Mouse (Mus musculus) heart, adult 18-20 months (tissue): ENCODE data around the gene Krtdap. TPM values are rescaled to one million over a fixed set of nuclear protein-coding genes. Genes with fewer than 3 reads are reported as not detected.
"Not testable (repeated sequence)": the region's sequence is repeated elsewhere in the genome, so short reads cannot be mapped to it uniquely, and the experiment has no call there.

ENCODE experiments used
- DNase-seq, 2 experiments: peaks; one replicate each; pipeline ENCODE4 v3.0.0; 2021 to 2022; ENCODE audit warnings: mixed read lengths in 1 of 2
- total RNA-seq, 2 experiments: library from RNA; stranded (reverse); gene quantifications; 2 replicates each; pipeline ENCODE4 v1.2.3; 2021

Krtdap gene
- total RNA-seq, 2 experiments from 2014 or later = not detected

DNA sequence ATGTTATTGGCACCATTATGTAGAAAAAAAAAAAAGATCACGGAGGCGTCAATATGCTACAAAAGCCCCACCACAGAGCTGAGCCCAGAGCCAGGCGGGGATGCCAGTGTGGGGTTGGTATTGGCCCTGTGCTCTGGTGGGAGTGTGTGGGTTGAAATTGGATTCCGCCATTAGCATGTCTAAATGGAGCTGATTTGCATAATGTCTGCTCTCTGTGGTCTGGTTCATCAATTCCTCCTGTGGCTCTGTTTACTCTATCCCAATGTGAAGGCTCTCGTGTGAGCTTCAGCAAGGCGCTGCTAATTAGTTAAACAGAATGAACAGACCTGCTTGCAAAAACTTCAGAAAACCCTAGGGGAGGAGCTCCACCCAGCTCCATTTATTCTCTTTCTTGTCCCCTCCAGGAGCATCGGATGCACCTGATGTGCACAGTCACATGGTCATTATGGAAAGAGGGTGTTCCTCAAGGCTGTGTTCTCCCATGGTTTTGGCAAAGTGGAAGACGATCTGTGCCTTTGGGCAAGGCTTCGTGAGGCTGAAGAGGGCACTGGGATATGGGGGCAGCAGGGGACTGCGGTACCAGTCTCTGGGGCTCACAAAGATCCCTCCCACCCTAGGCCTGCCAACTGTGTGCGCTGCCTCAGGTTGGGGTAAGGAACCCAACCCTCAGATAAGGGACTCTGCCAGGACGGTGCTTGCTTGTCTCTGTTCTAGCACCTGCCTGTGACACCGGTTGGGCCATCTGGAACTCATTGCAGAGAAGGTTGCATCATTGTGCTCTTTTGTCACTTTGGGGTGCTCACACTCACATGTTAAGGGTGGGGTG lies 1.8 kb upstream of the Krtdap start:
- DNase-seq = no peak

- no peak for DNase-seq
These were observed 2.4 kb downstream of the Krtdap start for GRCm38 (mm10) chr7:30790141-30790540.

GRCm38 (mm10) chr7:30791921-30792320 lies 4.2 kb downstream of the Krtdap start:
- no peak for DNase-seq

DNA sequence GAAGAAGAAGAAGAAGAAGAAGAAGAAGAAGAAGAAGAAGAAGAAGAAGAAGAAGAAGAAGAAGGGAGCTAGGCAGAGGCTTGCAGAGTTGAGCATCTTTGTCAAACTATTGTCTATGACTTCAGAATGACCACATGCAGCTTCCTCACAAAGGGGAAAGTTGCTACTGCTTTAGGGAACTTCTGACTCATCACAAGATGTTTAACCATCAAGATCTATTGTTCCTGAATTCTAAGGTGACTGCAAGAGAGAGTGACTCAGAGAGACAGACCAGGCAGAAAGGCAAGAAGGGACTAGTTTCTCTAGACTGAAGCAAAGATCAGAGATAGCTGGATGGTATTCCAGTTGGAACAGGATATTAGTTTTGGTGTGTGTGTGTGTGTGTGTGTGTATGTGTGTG lies 7.2 kb downstream of the Krtdap start:
- DNase-seq = no peak

GRCm38 (mm10) chr7:30796790-30797189 lies 9.1 kb downstream of the Krtdap start:
- no peak for DNase-seq

GRCm38 (mm10) chr7:30800653-30801052 lies 13.0 kb downstream of the Krtdap start:
- DNase-seq = no peak

DNA sequence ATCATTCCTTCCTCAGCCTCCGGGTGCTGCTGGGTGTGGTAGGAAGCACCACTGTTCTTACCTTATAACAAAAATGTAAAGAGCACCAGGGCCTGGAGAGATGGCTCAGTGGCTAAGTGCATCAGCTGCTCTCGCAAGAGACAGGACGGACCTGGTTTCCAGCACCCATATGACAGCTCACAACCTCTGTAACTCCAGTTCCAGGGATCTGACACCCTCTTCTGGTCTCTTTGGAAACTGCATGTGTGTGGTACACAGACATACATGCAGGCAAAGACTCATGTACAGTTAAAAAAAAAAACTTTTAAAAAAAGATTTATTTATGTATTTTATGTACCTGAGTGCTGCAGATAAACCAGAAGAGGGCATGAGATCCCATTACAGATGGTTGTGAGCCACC lies 15.6 kb downstream of the Krtdap start:
- DNase-seq = no peak

DNA sequence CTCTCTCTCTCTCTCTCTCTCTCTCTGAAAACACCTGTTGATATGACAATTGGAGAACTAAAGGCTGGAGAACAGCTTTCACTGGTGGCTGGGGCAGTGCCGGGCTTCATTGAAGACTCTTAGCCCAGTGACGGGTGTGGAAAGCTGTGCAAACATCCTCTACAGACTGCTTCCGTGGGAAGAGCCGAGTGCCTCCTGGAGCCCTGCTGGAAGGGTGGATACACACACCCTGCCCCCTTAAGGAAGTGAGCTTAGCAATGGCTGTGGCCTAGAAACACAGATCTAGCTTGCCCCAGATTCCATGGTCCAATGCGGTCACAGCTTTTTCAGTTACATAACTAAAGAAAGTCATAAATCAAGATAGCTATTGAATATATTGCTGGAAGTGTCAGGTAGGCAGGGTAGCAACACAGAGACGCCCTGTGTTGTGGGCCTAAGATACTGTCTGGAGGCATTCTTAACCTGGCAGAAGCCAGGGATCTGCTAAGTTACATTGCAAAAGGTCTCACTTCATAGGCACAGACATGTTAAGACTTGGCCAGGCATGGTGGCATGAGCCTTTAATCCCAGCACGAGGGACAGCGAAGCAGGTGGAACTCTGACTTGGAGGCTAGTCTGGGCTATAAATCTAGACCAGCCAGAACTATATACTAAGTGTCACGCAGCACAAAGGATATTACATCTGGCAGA lies 16.5 kb downstream of the Krtdap start:
- DNase-seq = no peak

GRCm38 (mm10) chr7:30805924-30806323 lies 18.2 kb downstream of the Krtdap start:
- DNase-seq = peak in 1 of 2 experiments; percentile 18

DNA sequence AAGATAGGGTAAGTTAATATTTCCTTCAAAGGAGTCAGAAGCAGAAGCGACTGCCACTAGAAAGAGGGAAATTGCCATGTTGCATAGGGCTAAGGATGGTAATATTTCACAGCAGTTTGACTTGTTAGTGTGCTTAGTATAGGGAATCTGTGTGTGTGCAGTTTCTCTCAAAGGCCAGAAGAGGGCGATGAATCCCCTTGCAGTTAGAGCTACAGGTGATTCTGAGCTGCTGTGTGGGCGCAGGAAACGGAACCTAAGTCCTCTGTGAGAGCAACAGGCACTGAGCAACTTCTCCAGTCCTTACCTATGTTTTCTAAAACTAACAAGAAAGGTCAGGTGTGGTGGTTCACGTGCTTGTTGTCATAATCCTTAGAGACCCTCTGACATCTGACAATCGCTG lies 22.6 kb downstream of the Krtdap start:
- DNase-seq = no peak

GRCm38 (mm10) chr7:30811757-30812290 lies 24.1 kb downstream of the Krtdap start:
- no peak for DNase-seq

GRCm38 (mm10) chr7:30812291-30812807 lies 24.7 kb downstream of the Krtdap start:
- DNase-seq = no peak

DNA sequence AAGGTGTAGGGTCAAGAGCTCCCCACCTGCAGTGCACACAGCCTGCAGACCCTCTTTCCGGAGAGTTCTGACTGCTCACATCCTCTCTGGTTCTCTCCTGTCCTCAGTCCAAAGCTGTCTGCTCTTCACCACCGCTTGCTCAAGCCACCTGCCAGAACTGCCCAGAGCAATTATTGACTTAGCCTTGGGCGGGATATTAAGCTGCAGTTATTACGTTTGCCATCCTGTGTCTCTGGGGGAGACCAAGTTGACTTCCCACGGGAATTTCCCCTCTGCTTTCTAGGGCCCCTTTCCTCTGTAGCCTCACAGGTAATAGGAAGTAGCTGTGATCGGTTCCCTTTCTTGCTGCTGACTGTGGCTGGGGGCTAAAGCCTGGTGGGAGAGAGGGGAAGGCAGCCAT lies 32.4 kb downstream of the Krtdap start:
- DNase-seq = no peak

DNA sequence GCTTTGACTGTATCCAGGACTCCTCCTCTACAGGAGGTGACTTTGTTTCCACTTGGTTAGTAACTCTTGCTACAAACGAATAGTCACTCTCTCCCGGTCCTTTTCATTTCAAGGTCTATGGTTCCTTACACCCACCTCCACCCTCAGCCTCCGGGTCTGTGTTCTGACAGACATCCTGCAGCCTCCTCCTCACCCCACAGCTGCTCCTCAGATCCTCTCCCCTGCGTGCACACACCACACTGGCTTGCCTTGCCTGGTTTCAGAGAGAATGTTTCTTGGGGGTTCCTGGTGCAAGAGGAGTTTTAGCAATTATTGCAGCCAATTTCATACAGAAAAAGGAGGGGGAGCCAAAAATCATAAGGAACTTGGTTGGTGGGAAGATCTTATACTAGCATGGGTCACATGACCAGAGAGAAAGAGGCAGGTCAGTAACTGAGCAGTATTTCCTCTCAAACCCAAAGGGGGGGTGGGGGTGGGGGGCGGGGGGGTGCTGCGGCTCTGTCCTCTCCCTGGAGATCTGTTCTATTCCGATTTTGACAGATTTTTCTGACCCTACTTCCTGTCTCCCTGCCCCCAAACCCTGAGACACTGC lies 33.3 kb downstream of the Krtdap start:
- no peak for DNase-seq

- peak in 1 of 2 experiments; percentile 16 for DNase-seq
These were observed 33.8 kb downstream of the Krtdap start for GRCm38 (mm10) chr7:30821532-30821931.

GRCm38 (mm10) chr7:30823675-30824074 lies 36.0 kb downstream of the Krtdap start, which contains the start of gene Ffar2:
Ffar2 (minus strand) TSS chr7:30823775.
- no peak for DNase-seq

DNA sequence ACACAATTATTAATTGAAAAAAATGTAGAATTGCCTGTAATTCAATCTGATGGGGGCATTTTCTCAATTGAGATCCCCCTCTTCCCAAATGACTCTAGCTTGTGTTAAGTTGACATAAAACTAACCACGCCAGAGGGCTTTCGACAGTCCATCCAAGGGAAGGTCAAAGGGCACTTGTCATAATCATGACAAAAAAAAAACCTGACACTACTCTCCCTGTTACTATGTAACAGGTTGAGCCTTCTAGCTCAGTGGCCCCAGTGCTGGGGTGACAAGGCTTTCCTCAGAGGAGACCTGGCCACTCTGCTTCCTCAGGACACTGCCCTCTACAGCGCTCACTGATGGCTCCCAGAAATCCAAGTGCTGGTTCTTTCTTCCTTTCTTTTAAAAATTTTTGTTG lies 36.6 kb downstream of the Krtdap start:
- no peak for DNase-seq

DNA sequence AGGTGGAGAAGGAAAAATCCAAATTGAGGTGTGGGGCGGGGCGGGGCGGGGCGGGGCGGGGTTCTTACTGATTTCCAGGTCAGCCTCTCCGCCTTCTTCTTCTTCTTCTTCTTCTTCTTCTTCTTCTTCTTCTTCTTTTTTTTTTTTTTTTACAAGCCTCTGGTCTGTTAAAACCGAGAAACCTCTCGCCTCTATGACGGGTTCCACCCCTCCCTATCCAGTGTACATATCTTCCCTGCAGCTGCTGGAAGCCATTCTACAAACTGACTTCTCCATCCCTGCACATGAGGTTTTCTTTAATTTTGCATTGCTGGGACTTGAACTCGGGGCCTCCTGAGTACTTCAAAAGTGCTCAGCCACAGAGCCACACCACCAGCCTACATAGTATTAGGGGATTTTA lies 39.0 kb downstream of the Krtdap start:
- no peak for DNase-seq

DNA sequence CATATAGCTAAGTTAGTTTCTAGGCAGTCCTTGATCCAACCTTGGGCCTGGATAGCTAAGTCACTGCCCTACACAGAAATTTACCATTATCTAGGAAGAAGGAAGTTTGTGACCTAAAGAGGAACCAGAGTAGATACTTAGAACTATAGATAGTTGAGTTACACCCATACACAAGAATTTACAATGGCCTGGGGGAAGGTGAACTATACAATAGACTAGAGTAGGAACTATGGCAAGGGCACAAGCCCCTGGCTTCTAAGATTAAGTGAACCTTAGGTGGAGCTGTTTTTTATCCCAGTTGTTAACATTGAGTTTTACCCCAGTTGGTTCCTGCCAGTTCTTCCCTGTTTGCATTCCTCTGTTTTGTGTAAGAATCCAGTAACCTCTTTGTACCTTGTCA lies 41.2 kb downstream of the Krtdap start:
- not testable (repeated sequence) for DNase-seq

GRCm38 (mm10) chr7:30829428-30829827 lies 41.7 kb downstream of the Krtdap start:
- DNase-seq = no peak

- no peak for DNase-seq
These were observed 44.6 kb downstream of the Krtdap start for GRCm38 (mm10) chr7:30832261-30832660.

DNA sequence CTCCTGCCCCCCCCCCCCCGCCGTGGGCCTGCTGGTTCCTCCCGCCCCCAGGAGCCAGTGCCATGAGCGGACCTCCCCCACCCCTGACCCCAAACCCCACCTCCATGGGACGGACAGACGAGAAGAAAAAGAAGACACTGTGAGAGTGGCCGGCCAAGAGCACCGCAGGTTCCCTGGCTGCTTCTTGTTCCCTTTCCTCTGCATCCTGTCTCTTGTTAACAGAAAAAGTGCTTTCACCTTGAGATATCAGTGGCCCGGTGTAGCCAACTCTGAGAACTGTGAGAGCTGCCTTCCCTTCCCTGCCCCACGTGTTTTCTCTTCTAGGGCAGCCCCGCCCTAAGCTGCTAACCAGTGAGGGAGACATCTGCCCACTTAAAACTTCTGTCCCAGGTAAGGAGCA lies 45.0 kb downstream of the Krtdap start:
- DNase-seq = not testable (repeated sequence)

GRCm38 (mm10) chr7:30837277-30837676 lies 49.6 kb downstream of the Krtdap start:
- no peak for DNase-seq
